Mouse (Mus musculus) right cerebral cortex, adult 2 months (tissue): ENCODE results near the gene Zfp949.

Source experiments
- DNase-seq, 2 experiments: peaks; one replicate each; pipeline ENCODE4 v3.0.0; 2021 to 2022; ENCODE audit warnings: low spot score in 2 of 2

Gene Zfp949

DNA sequence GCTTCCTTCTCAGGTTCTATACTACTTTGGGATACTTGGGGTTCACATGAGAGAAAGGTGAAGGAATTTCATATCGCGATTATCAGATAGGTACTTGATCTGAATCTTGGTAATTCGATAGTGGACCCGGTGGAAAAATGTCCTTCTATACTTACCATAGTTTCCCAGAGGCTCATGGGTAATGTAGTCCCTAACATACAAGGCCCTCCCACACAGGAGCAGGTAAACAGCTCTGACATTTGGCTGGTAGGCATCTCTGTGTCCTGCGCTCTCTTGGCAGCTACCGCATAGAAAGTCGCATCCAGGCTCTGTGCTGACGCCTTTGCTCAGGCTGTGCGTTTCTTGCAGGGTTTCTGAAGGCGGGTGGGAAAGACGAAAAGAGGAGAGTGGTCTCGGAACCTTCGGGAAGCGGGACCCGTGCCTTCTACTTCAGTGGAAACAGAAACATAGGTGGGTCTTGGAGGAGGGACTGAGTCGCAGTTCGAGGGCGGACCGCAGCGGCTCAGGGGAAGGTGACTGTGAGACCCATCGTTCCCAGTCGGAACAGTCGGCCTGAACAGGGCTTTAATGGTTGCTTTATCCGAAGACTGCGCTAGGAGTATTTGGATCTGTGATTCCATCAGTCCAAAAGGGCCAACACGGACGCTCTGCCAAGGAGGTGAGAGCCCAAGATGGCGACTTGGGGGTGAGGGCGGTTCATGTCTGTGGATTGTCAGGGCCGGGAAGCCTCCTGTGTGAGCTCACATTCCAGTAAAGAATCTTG, at the start of gene Zfp949:
Zfp949 (plus strand) TSS at position 170 of the 763 bp plus-strand sequence.
- peak; percentile 85 to 88 for DNase-seq

DNA sequence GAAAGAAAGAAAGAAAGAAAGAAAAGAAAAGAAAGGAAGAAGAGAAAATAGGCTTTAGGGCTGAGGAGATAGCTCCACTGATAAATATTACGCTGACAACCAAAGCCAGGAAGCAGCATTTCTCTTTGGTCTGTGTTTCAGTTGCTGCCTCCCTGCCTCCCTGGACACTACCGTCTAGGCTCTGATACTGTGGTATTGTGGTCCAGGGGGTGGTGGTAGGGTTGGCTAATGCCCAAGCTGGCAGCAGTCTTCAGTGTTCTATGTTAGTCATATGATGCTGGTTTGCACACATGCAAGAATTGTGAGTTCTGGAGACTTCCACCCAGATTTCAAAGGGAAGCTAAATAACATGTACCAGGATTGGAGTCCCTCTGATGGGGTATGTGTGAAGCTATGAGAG, 47.7 kb upstream of the Zfp949 start:
- DNase-seq, result no peak

DNA sequence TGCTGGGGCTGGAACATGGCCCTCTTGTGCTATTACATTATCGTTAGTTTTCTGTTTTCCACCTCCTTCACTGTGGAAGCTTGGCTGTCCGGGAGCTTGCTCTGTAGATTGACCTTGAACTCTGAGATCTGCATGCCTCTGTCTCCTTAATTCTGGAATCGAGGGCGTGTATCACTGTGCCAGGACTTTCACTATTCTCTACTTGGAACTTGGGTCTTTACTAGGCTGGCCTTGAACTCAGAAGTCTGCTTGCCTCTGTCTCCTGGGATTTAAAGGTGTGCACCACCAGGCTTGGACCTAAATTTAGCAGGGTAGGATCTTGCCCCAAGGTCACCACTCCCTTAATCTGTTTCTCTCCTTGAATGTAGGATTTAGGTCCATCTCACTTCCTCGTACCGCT, 46.0 kb upstream of the Zfp949 start:
- no peak for DNase-seq

DNA sequence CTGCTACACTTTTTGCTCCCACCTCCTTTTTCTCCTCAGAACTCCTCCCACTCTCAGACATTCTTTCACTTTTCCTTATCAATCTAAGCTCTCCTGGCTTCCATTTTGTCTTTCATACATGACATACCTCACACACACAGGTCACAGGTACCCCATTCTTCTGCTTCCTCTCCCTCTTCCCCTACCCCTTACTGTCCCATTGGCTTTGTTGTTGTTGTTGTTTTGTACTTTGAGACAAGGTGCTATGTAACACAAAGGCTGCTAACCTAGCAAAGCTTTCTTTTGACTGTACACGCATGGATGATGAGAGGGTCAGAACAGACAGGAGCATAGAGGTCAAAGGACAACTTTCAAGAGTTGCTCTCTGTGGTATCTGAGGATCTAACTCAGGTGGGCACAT, 32.3 kb upstream of the Zfp949 start:
- DNase-seq, result no peak

DNA sequence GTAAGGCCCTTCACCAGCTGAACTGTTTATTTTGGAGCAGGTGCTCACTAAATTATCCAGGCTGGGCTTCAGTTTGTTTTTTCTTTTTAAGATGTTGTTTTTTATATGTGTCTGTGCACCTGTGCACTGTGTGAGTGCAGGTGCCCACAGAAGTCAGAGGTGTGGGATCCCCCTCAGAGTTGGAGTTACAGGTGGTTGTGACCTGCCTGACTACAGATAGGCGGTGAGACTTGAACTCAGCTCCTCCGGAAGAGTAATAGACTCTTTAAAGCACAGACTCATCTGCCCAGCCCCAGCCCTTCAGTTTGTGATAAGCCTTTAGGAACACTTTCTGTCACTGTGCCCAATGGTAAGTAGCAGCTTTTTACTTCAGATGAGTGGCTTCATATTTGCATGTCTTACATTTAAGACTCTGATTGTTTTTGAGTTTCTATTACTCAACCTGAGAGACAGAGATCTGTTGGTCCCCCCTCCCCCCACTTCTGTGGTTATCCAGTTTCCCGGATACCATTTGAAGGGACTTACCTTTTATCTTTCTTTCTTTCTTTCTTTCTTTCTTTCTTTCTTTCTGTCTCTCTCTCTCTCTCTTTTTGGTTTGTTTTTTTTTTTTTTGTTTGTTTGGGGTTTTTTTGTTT, 31.3 kb upstream of the Zfp949 start:
- no peak for DNase-seq

DNA sequence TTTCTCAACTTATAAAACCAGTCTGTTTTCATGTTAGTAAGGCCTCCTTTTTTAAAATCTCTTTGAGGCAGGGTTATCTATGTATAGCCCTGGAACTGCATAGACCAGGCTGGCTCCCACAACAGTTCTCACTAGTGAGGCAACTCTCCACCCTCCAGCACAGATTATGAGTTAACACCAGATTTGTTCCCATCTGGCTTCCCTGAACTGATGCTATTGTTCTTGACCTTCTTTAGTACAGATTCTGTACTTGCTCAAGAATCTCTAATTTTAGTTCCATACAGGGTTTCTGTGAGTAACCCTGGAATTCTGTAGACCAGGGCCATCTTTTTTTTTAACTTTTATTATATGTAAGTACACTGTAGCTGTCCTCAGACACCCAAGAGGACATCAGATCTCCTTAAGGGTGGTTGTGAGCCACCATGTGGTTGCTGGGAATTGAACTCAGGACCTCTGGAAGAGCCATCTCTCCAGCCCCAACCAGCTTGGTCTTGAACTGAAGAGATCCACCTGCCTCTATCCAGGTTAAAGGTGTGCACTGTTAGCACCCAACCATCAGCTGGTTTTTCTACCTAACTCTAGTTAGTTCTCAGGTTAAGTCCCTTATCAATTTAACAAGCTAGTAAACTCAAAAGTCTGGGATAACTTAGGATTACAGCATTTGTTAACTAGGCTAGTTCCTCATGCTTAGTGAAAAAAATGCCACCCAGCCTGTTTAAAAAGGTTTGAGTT, 28.3 kb upstream of the Zfp949 start:
- DNase-seq, result no peak

DNA sequence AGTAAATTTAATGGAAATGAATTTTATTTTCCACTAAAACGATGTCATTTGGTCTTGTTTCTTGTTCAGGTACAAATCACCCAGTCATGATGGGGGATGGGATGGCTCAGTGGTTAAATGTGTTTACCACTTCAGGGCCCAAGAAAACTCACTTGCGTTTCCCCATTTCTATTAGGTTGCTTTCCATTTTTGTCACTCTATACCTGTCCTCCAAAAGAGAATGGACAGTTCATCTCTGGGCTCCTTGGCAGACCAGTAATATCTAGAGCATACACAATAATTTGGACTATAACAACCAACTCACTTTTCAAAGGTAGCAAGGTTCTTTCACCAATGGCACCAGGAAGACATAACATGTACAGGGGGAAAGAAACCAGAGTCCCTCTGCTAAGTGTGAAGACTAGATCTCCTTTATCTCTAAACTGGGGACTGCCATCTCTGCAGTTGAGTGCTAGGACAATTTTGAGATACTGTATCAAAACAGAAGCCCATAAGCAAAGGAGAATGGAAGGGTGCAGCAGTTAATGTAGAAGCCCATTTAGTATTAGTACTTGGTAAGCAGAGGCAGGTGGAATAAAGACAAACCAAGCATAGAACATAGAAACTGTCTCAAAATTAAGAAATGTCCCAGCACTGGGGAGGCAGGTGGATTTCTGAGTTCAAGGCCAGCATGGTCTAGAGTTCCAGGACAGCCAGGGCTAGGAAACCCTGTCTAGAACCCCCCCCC, 27.5 kb upstream of the Zfp949 start:
- DNase-seq, result no peak

DNA sequence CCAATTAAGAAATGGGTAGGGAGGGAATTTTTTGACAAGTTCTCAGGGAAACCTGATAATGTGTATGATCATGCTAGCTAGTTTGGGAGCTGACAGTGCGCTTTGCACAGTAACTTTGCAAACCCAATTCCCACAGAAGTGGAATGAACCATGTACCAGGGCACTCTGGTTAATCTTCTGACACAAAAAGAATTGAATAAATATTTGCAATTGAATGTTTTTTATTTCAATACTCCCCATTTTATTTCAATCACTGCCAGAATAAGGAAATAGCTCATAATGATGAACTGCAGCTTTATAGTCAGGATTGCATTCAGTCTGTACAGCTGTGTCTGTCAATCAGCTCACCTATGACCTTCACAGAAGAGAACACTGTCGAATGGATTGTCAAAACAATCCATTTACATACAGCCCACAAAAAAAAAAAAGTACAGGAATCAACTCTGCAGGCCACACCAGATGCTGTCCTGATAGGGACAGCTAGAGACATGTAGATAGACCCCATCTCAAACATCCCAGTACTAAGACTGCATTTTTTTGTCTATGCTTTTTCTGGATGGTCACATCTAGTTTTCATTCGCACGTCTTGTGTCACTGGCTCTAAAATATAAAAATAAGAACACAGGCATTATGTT, 26.9 kb upstream of the Zfp949 start:
- no peak for DNase-seq

DNA sequence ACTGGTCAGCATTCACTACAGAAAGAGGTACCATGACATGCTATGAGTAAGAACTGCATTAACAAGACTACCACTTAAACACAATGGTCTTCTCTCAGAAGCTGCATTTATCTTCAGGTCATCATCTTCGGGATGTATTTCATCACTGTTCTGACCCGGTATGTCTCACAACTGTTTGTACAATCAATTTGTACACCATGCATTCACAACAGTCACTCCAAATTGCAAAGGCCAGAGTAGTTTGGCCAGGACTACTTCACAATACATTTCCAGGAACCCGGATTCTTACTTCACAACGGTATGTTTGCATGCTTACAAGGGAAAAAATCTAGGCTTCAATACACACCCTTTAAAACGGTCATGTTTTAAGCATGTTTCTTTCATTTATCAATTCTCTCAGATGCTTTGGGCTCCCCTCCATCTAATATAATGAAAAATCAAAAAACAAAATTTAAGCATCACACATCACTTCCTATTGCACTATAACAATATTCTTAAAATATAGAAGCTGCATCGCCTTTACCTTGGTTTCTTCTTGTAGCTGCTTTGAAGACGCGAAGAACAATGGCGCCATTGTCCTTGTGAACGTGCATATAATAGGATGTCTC, 25.8 kb upstream of the Zfp949 start:
- peak in 1 of 2 experiments; percentile 8 for DNase-seq

DNA sequence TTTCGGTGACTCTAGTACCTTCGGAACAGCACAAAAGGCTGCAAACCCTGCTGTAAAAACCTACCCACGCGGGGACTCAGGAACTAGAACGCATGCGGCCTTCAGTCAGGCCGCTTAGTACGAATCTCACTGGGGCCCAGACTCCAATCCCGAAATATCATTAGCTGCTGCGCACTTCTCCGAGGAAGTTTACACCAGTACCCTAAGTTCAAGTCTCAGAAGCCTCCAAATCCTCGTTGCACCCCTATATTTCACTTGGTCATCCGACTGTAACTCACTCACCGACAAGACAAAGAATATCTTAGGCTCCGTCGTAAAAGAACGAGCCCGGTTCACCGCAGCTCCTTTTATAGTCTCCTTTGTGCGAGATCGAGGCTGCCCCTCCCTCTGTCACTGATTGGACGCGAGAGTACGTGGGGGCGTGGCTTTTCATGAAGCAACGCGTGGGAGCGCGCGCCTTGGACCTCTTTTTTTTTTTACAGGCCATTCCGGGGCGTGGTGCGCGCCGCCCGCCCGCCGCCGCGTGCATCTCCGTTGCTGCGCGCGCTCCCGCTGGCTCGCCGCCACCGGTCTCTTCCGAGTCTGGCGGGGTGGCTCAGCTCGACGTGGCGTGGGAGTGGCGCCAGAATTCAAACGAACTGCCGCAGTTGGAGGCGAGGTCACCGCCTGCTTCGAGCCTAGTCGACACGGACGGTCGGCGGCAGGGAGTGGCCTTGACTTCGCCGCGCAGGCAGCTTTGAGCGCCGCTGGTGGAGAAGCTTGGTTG, 25.1 kb upstream of the Zfp949 start:
- DNase-seq, result peak; percentile 97

DNA sequence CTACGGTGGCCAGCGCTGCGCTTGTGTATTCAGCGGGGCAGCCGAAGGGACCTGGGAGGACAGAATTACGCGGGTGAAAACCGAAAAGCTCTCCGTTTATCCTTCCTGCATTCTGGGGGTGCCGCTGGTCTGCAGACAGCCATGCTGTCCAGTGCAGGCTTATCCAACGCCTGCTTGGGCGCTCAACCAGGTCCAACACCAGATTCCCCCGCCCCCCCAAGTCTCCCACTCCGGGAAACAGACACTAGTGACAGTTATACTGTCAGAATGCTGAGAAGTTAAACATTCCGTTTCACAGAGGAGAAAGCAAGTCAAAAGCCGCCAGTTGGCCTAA, 24.5 kb upstream of the Zfp949 start:
- no peak for DNase-seq

DNA sequence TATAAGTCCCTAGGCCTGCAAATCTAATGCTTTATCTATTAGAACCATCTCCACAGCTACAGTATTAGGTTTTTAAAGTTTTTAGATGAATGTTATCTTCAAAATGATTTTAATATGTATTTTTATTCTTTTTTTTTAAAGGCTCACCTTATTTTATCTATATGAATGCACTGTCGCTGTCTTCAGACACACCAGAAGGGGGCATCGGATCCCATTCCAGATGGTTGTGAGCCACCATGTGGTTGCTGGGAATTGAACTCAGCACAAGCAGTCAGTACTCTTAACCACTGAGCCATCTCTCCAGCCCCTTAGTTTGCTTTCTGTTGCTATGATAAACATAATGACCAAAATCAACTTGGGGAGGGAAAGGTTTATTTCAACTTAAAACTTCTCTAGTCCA, 23.5 kb upstream of the Zfp949 start:
- no peak for DNase-seq

DNA sequence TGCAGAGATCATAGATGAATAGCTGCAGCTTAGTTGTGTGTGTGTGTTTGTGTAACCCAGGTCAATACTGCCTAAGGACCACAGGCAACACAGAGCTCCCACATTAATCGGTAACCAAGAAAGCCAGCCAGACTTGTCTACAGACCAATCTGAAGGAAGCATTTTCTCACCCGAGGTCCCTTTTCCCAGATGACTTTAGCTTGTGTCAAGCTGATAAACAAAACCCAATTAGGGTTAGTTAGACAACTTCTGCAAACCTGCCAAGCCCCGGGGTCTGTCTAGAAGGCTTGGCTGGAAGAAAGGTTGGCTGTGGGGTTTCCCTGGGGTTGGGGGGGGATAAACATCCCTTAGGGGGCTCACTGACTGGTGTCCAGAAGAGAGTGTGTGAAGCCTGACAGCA, 23.0 kb upstream of the Zfp949 start:
- no peak for DNase-seq

DNA sequence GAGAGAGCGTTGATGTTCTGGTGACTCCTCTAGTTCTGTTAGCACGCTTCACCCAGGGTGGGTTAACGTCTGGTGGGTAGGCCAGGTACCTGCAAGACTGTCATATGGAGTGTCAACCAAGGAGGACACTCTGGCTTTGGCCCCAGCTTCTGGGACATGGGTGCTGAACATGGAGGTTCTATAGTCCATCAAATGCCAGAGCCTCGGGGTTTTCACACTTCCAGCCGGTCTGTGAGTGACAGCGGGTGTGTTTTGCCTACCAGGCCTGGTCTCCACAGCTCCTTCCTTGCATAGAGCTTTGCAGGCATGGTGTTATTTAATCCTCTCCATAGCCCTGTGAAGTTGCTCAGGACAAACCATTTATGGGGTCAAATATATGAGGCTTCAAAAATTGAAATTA, 22.5 kb upstream of the Zfp949 start:
- no peak for DNase-seq

DNA sequence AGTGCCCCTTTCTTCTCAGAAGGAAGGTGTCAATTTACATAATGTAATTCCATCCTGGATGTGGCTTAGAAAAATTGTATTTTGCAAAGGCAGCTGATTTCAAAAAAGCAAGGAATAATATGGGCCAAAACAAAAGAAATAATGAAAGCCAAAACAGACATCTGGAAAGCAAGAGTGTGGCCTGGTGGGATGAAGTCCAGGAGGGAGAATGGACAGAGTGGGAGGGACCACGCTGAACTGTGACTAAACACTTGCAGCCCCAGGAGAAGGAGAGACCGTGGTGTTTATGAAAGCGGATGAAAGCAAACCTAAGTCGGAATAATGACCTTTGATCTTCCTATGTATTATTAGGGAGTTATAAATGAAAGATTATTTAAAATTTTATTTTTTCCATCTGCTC, 19.9 kb upstream of the Zfp949 start:
- DNase-seq, result no peak

DNA sequence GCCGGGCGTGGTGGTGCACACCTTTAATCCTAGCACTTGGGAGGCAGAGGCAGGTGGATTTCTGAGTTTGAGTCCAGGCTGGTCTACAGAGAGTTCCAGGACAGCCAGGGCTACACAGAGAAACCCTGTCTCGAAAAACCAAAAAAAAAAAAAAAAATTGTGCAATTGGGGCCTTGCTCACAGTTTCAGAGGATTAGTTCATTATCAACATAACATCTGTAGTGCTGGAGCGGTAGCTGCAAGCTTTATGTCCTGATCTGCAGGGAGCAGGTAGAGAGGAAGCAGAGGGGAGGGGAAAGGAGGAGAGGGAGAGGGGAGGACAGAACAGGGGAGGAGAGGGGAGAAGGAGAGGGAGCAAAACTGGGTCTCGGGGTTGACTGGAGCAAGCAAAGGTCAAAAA, 19.1 kb upstream of the Zfp949 start:
- no peak for DNase-seq

DNA sequence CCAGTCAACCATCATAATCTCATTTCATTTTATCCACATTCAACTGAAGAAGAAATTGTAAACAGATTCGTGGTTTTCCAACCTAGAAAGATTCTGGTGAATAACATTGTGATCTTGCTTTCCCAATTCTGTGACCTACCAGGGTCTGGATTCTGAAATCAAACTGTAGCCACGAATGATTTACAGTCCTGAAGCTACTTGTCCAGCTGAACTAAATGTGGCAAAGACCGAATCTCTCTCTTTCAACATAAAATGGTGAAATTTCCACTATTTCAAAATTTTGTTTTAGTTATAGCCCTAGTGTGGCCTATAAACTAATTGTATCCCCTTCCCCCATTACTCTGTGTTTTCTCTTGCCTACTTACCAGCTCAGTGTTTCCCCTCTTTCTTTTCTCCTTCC, 18.2 kb upstream of the Zfp949 start:
- no peak for DNase-seq

DNA sequence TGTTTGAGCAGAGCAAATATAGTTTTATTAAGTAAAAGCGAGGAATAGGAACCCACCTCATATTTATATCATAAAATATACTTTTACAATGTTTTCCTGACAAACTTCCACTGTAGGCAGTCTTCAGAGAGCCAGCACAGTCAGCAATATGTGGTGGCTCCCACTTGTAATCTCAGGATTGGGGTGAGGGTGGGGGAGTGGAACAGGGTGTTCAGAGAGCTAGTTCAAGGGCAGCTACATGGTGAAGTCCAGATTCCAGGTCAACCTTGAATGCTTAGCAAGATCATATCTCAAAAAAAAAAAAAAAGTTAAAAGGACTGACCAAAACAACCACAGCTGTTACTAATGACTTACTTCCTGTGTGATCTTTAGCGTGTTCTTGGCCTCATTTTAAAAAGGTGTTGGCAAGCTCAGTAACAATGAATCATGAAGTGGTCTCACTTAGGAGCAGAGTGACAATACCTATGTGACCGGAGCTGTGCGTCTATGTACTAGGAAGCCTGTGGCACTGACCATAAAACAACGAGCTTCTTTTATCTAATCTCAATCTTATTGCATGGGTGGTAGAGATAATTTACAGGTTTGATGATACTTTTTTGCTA, 17.7 kb upstream of the Zfp949 start:
- no peak for DNase-seq

DNA sequence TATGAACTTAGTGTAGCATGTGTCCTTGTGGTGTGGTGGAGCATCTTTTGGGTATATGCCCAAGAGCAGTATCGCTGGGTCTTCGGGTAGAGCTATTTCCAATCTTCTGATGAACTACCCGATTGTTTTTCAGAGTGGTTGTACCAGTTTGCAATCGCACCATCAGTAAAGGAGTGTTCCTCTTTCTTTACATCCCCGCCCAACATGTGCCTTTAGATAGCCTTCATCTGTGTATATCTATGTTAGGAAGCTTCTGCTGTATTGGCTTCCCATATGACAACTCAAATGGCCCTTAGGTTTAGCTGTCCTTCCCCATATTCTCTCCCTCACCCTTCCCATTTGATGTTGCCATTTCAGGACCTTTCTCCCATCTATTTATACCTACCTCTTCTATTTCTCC, 13.7 kb upstream of the Zfp949 start:
- DNase-seq, result no peak

DNA sequence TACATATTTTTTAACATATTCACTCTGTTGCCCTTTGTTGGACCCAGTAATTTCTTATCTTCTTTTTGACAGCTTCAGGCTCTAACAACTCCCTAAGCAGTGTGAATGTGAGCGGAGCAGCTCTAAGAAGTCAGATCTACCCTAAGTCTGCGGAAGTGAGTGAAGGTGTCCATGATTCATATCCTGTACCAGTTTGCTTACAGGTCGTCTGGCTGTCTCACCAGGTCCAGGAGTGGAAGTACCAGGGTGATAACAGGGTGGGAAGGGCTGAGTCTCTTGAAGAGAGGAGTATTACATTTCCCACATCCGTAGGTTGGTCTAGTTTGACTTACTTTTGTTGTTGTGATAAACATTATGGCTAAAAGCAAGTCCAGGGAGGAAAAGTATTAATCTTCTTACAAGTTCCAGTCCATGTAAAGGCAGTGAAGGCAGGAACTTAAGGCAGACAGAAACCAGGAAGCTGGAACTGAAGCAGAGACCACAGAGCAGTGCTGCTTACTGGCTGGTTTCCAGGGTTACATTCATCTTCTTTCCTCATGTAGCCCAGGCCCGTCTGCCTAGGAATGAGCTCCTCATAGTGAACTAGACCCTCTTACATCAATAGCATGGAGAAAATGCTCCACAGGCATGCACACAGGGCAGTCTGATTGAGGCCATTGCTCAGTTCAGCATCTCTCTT, 8.1 kb upstream of the Zfp949 start:
- no peak for DNase-seq
